Mouse (Mus musculus): ENCODE measurements around the gene Dnaaf2. TPM values are rescaled to one million over a fixed set of nuclear protein-coding genes. Genes with fewer than 3 reads are reported as not detected.
A peak's percentile ranks its signal among the peaks of the same experiment; 100 is the strongest.

The Dnaaf2 gene
- polyA plus RNA-seq (2012; ENCODE audit: insufficient read depth, insufficient read length, missing spikeins) = 1.6 and 2.1 TPM in 2 replicates

- Histone ChIP-seq H3K4me3 (ENCODE audit: insufficient read depth, low read length) (peak within 1 kb of the TSS; percentile 94), H3K27ac (ENCODE audit: insufficient read depth, low read depth, low read length) (peak within 1 kb of the TSS; percentile 66), H3K4me1 (ENCODE audit: control insufficient read depth, insufficient read depth, low read length) (peaks cover 11% of the 10 kb centered on the region)
- no peak for TF ChIP-seq CTCF (IDR thresholded peaks at IDR 0.05; ENCODE audit: low read depth, low read length)
- no peak for TF ChIP-seq POLR2A (IDR thresholded peaks at IDR 0.05; ENCODE audit: borderline replicate concordance, low read depth, low read length)
These were observed at the start of gene Dnaaf2 for GRCm38 (mm10) chr12:69198164-69198535. Gene Dnaaf2 (minus strand): TSS chr12:69198429.

- peak overlapping the region; percentile 76 for H3K27ac ChIP-seq (ENCODE audit: insufficient read depth, low read depth, low read length)
- TF ChIP-seq POLR2A (IDR thresholded peaks at IDR 0.05; ENCODE audit: borderline replicate concordance, low read depth, low read length) (no peak; the same call in 1 of the 2 replicates), CTCF (IDR thresholded peaks at IDR 0.05; ENCODE audit: low read depth, low read length) (no peak)
- peaks cover 4% of the 10 kb centered on the region; the same call in 1 of the 2 replicates for H3K4me1 ChIP-seq (ENCODE audit: control insufficient read depth, insufficient read depth, low read length)
- H3K4me3 ChIP-seq (ENCODE audit: insufficient read depth, low read length) = peak overlapping the region; percentile 90
These were observed 43.7 kb upstream of the Dnaaf2 start for GRCm38 (mm10) chr12:69241771-69242431.

GRCm38 (mm10) chr12:69241405-69241770 is 43.2 kb upstream of the Dnaaf2 start:
- Histone ChIP-seq H3K27ac (ENCODE audit: insufficient read depth, low read depth, low read length) (peak overlapping the region; percentile 76), H3K4me3 (ENCODE audit: insufficient read depth, low read length) (peak overlapping the region; percentile 90), H3K4me1 (ENCODE audit: control insufficient read depth, insufficient read depth, low read length) (peaks cover 4% of the 10 kb centered on the region; the same call in 1 of the 2 replicates)
- TF ChIP-seq POLR2A (IDR thresholded peaks at IDR 0.05; ENCODE audit: borderline replicate concordance, low read depth, low read length) (no peak), CTCF (IDR thresholded peaks at IDR 0.05; ENCODE audit: low read depth, low read length) (no peak)

- peak within 1 kb of the TSS; percentile 76 for H3K27ac ChIP-seq (ENCODE audit: insufficient read depth, low read depth, low read length)
- H3K4me3 ChIP-seq (ENCODE audit: insufficient read depth, low read length) = peak within 1 kb of the TSS; percentile 90
- TF ChIP-seq POLR2A (IDR thresholded peaks at IDR 0.05; ENCODE audit: borderline replicate concordance, low read depth, low read length) = no peak
- no peak for TF ChIP-seq CTCF (IDR thresholded peaks at IDR 0.05; ENCODE audit: low read depth, low read length)
- peaks cover 4% of the 10 kb centered on the region; the same call in 1 of the 2 replicates for H3K4me1 ChIP-seq (ENCODE audit: control insufficient read depth, insufficient read depth, low read length)
These were observed 42.6 kb upstream of the Dnaaf2 start, which contains the start of gene Klhdc1 for GRCm38 (mm10) chr12:69240876-69241275. Gene Klhdc1 (plus strand): TSS chr12:69241176.

GRCm38 (mm10) chr12:69238284-69238683 is 40.1 kb upstream of the Dnaaf2 start:
- no peak overlapping the region for H3K4me3 ChIP-seq (ENCODE audit: insufficient read depth, low read length)
- H3K4me1 ChIP-seq (ENCODE audit: control insufficient read depth, insufficient read depth, low read length) = peaks cover 4% of the 10 kb centered on the region; the same call in 1 of the 2 replicates
- no peak overlapping the region for H3K27ac ChIP-seq (ENCODE audit: insufficient read depth, low read depth, low read length)
- no peak for TF ChIP-seq CTCF (IDR thresholded peaks at IDR 0.05; ENCODE audit: low read depth, low read length)
- no peak for TF ChIP-seq POLR2A (IDR thresholded peaks at IDR 0.05; ENCODE audit: borderline replicate concordance, low read depth, low read length)

- TF ChIP-seq POLR2A (IDR thresholded peaks at IDR 0.05; ENCODE audit: borderline replicate concordance, low read depth, low read length) = no peak
- TF ChIP-seq CTCF (IDR thresholded peaks at IDR 0.05; ENCODE audit: low read depth, low read length) = no peak
- Histone ChIP-seq H3K4me3 (ENCODE audit: insufficient read depth, low read length) (no peak overlapping the region), H3K27ac (ENCODE audit: insufficient read depth, low read depth, low read length) (no peak overlapping the region), H3K4me1 (ENCODE audit: control insufficient read depth, insufficient read depth, low read length) (no peaks in the 10 kb centered on the region; the same call in 1 of the 2 replicates)
These were observed 37.6 kb upstream of the Dnaaf2 start for GRCm38 (mm10) chr12:69235782-69236181.

- Histone ChIP-seq H3K27ac (ENCODE audit: insufficient read depth, low read depth, low read length) (no peak overlapping the region), H3K4me3 (ENCODE audit: insufficient read depth, low read length) (no peak overlapping the region), H3K4me1 (ENCODE audit: control insufficient read depth, insufficient read depth, low read length) (peaks cover 8% of the 10 kb centered on the region; the same call in 1 of the 2 replicates)
- TF ChIP-seq CTCF (IDR thresholded peaks at IDR 0.05; ENCODE audit: low read depth, low read length) (0 out of 2 replicates have a peak, but pooled peaks have one; percentile 14), POLR2A (IDR thresholded peaks at IDR 0.05; ENCODE audit: borderline replicate concordance, low read depth, low read length) (no peak)
These were observed 31.0 kb upstream of the Dnaaf2 start for GRCm38 (mm10) chr12:69229251-69229650.

GRCm38 (mm10) chr12:69227776-69228466 is 29.7 kb upstream of the Dnaaf2 start, which contains the start of gene Pole2:
Gene Pole2 (minus strand): TSS chr12:69228195.
- peaks cover 8% of the 10 kb centered on the region; the same call in 1 of the 2 replicates for H3K4me1 ChIP-seq (ENCODE audit: control insufficient read depth, insufficient read depth, low read length)
- TF ChIP-seq POLR2A (IDR thresholded peaks at IDR 0.05; ENCODE audit: borderline replicate concordance, low read depth, low read length) (no peak), CTCF (IDR thresholded peaks at IDR 0.05; ENCODE audit: low read depth, low read length) (no peak)
- peak within 1 kb of the TSS; percentile 5; the same call in 1 of the 2 replicates for H3K27ac ChIP-seq (ENCODE audit: insufficient read depth, low read depth, low read length)
- H3K4me3 ChIP-seq (ENCODE audit: insufficient read depth, low read length) = peak within 1 kb of the TSS; percentile 72

GRCm38 (mm10) chr12:69220613-69221277 is 22.5 kb upstream of the Dnaaf2 start:
- no peak overlapping the region for H3K27ac ChIP-seq (ENCODE audit: insufficient read depth, low read depth, low read length)
- no peak overlapping the region for H3K4me3 ChIP-seq (ENCODE audit: insufficient read depth, low read length)
- H3K4me1 ChIP-seq (ENCODE audit: control insufficient read depth, insufficient read depth, low read length) = peaks cover 7% of the 10 kb centered on the region
- no peak for TF ChIP-seq CTCF (IDR thresholded peaks at IDR 0.05; ENCODE audit: low read depth, low read length)
- TF ChIP-seq POLR2A (IDR thresholded peaks at IDR 0.05; ENCODE audit: borderline replicate concordance, low read depth, low read length) = no peak

All from bone marrow macrophage, adult 2 months (primary cell).